Mouse (Mus musculus) kidney, adult 11 months (tissue): Measurements from ENCODE around the gene Epha6.

Experiments
- DNase-seq: peaks from one replicate; pipeline ENCODE4 v3.0.0; 2022

The Epha6 gene

DNA sequence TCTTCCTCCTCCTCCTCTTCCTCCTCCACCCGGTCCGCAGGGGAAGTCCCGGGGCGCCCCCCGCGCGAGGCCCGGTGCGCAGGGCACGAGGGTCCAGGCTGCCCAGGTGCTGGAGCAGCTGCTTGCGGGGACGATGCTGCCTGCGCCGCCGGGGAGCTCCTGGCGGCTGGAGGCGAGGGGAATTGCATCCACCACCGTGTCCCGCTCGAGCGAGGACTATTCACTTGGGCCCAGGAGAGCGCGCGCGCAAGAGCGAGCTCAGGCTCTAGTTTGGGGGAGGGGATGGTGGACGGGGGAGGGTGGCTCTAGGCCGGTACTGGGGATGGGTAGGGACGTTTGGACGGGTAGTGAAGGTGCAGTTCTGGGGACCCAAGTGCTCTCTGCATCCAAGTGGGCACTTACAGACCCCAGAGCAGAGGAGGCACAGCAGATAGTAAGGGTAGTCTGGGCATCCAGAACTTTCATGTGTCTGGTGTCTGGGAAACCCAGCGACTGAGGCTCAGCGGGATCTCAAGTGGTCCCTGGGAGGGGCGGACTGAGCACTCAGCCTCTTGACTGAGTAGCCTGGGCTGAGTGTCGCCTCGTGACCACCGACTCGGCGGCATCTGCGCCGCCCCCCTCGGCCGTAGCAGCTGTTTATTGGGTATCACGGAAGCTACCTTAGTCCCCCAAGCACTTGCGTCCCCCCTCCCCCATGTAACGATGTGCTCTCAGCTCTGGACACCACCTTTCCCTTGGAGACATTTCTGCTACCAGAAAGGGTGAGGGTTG is at the start of gene Epha6:
Gene Epha6, minus strand, starts transcription at position 471 of the 771 bp plus-strand sequence.
- no peak for DNase-seq

DNA sequence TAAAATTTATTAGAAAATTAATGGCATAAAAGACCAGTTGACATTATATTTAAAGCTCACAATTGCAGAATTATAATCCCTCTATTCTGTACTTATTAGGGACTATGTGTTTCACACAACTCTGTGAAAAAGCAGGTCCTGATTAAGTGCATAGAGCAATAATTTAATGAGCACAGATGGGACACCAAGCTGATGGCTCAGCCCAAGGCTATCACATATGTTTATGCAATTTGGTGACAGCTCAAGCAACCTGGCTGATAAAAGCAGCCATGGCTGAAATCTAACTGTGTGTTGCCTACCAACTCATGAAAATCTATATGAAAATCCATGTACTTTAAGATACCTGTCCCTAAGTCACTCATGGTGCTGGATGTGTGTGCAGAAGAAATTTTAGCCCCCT is 46.4 kb upstream of the Epha6 start:
- no peak for DNase-seq

DNA sequence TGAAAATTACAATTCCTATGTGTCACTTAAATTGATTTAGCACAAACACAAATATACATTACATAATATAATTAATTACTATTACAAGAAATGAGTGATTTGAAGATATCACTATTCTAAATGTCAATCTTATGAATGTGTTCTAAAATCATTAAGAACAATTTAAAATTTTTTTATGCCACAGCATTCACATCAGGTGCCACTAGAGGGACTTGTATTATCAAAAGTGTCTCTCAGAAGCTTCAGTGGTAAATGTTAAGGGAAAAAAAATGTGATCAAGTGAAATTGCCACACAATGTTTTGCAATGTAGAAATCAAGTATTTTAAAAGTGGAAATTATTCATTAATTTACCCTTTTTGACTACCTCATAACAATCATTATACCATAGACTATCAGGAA is 22.8 kb upstream of the Epha6 start:
- no peak for DNase-seq

DNA sequence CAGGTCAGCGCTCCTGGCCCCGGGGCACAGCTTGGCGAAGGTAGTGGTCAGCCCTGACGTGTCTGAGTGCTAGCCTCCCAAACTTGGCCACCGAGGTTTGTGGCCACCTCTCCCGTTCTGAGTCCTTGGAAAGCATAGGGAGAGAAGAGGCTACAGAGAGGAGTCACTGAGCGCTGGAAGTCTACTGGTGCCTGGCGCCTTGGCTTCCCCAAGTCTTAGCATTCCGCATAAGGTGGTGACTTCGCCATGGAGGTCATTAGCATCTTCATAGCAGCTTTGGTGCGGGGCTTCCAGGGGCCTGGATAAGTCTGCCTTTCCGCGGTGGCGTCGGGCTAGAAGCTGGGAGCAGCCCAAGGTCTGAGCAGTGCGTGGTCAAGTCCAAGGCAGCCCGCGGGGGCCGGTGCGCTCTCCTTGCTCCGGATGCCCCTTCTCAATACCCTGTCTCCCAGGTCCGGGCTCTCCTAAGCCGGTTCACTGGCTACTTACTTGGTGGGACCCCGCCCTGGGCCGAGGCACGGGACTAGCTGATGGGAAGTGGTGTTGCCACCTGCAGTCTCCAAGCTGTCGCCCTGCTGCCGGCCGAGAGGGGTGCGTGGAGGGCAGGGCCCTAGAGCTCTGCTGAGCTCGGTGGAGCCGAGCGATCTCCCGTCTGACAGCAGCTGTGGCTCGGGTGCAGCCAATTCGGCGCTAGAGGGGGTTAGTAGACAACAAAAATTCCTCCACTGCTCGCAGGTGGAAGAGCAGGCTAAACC is 677 bp upstream of the Epha6 start:
- no peak for DNase-seq

DNA sequence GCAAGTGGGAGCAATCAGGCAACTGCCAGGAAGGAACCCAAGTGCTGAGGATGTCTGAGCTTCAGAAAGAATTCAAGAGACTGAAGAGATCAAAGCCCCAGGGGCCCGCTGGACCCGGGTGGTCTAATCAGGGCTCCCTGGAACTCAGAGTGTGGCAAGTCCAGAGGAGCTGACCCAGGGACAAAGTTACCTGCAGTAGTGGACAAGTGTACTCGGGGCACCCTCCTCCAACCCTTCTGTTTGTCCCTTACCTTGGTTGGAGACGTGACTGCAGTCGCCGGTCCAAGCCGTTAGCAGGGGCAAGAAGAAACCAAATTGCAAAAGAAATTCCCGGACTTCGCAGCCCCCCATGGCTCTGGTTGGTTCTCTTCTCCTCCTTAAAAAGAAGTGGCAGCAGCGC is 718 bp downstream of the Epha6 start:
- DNase-seq = no peak

DNA sequence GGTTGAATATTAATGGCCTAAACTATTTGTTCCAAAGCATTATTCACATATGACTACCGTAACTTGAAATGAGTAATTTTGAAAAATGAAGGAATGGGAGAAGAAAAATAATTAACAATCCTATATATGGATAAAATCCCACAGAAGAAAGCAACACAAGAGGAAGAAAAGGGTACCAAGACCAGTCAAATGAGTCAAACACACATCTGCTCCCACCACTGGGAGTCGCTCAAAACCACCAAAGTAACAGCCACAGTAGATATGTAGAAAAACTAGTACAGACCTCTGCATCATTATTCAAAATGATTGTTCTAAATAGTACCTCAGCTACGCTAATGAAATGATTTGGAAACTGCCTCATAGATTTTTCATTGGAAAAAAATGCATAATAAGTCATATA is 20.0 kb downstream of the Epha6 start:
- no peak for DNase-seq

DNA sequence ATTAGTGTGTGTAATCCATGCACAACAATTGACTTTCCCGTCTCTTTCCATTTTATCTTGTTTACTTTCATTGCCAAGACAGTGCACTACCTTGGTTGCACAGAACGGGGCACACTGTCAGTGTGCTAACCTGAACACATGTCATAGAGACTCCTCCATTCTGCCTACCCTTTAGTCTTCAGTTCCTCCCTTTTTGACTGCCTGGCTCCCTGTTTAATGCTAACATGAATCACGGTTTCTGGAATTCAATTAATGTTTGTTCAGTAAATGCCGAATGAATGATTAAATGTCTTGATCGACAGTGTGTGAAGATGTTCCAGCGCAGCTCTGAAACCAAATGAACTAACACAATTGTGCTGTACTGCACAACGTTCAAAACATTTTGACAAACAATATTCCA is 20.6 kb downstream of the Epha6 start:
- DNase-seq = no peak

DNA sequence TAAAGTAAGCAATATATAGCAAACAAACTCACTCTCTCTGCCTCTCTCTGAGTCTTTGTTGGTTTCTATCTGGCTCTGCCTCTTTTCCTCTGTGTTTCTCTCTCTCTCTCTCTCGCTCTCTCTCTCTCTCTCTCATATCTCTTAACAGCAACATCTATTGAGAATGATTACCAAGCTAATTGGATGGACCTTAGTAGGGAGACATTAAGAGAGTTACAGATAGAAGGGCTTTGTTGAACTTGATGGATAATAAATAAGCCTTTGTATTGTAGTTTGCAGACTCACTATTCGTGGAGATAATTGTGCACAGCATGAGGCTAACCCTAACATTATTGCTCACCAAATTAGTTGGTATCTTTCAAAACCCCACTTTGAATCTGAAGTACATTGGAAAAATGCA is 34.8 kb downstream of the Epha6 start:
- no peak for DNase-seq

DNA sequence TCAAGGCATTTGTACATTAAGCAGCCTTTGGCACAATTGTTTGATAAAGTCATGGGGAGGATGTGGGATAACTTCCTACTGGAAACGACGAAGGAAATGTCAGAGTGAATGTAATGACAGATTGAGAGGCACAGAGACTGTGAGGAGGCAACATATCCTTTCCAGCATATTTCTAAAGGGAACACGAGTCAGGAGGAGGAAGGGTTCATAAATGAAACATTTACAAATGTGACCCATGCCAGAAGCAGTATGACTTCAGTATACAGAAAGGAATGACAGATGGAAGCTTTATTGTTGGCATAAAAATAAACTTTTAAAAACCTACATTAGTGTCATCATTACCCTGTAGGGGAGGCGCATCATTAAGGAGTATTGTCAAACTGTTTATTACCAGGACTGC is 60.9 kb downstream of the Epha6 start:
- DNase-seq = no peak

DNA sequence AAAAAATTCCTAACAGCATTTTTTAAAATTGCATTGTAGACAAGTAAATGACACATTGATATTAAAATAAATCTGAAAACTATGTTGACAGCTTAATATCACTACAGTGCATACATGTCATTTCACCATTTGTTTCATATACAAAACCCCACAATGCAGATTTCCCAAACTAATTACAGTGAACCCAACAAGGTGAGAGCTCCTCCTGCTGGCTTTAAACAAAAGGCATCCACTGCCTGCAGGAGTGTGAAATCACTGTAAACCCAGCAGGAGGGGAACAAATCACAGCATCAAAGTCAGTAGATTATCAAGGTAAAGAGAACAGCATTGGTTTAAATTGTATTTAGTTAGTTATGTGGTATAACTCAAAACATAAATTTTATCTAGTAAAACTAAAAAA is 67.1 kb downstream of the Epha6 start:
- DNase-seq = no peak

DNA sequence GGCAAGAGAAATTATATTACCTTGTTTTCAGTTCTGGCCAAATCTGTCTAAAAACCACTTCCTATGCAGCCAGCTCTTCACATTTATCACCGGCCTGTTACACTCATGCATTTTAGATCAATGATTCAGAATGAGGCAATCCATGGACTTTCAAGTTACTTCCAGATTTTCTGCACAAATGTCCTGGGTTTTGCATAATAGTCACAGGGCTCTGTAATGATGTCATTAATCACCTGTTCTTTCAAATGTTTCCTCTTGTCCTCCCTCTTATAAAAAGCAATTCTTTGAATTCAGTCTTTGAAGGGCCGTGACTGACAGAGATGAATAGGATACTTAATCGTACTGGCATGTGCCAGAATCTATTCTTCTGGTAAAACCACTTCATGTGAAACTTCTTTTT is 95.6 kb downstream of the Epha6 start:
- DNase-seq = no peak

DNA sequence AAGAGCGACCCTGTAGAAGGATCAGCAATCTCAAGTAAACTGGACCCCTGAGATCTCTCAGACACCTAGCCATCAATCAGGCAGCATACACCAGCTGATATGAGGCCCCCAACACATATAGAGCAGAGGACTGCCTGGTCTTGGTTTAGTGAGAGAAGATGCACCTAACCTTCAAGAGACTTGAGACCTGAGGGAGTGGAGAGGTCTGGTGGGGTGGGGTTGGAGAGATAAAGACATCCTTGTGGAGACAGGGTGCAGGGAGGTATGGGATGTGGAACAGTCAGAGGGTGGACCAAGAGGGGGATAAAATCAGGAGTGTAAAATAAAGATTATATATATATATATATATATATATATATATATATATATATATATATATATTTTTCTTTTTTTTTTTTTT is 105.8 kb downstream of the Epha6 start:
- DNase-seq = no peak

DNA sequence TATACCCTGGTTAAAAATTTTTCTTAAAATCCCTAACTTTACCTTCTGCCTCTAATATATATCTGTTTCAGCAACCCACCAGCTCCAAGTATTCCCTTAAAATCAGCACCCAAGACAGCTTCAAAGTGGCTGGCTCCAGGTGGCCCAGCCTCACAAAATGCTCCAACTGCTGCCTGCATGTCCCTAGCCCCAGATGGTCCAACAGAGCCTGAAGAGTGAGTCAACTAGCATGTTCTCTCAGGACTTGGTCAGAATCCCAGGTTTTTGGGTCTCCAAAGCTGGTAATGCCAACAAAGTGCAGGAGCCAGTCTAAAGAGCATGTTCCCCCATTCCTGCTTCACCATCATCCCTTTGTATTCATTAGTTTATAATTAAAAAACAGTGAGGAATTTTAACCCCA is 129.6 kb downstream of the Epha6 start:
- DNase-seq = no peak

DNA sequence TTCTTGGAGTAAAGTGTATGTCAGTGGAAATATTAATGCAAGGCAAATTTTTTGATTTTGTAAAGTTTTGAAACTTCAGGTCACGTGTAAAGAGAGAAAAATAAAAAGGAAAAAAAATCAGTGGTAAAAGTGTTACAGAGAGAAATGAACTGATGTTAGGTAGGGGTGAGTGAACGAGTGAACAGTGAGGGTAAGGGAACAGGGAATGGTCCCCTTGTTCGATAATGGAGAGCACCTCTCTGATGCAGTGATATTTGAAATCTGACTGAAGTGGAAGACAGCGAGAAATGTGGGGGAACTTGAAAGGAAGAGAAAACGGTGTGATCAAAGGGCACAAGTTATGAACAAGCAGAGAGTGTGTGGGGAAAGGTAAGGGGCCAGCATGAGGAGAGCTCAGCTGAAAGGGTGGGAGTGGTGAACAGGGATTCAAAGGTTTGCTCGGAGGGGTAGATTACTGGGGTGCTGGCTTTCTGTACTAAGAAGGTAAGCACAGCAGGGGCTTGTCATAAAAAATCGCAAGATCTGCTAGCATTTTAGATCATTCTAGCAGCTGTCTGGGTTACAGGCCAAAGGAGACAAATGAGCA is 137.0 kb downstream of the Epha6 start:
- DNase-seq = no peak

DNA sequence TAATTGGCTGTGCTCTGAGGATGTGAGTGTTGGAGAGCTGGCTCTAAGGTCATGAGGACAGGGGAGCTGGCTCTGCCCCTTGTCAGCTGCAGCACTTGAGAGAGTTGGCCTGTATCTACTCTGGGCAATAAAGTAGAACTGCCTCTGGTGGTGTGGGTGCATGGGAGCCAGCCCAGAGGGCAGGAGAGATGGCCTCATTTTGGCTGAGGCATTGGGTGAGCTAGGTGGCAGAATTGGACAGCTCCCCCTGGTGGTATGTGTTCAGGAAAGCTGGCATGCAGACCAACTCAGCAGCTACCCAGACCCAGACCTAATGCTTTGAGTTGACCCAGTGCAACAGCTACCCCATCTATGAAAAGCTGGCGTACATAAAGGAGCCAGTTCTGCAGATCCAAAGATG is 170.0 kb downstream of the Epha6 start:
- DNase-seq = no peak

DNA sequence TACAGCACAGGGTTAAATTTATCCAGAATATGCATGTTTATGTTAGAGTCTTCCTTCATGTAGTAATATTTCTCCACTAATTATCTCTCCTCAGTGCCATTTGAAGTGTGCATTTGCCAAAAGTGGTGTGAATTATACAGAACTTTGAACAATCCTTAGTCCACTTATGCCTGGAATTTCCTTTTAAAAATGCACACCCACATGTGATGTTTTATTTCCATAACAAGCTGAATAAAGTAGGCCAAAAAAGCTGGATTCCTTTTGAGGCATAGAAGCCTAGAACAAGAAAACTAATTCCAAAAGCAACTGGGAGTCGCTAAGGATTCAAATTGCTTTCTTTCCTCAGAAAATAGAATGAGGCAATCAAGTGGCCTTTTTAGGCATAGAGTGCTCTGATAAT is 171.1 kb downstream of the Epha6 start:
- no peak for DNase-seq

DNA sequence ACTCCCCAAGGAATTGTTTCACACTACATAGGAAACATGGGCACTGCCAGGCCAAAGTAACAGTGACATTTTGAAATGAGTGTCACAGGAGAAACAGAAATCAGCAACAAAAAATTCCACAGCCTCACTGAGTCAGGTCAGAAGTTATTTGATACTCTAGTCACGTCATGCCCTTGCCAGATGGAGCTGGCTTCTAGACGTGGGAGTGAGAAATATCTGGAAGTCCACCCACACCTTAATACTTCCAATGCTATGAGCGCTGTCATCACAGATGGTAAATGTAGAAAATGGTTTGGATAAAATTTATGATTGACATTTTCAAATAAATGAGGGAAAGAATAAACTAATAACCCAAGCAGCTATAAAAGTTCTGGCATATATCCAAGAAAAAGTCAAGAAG is 210.0 kb downstream of the Epha6 start:
- DNase-seq = no peak

DNA sequence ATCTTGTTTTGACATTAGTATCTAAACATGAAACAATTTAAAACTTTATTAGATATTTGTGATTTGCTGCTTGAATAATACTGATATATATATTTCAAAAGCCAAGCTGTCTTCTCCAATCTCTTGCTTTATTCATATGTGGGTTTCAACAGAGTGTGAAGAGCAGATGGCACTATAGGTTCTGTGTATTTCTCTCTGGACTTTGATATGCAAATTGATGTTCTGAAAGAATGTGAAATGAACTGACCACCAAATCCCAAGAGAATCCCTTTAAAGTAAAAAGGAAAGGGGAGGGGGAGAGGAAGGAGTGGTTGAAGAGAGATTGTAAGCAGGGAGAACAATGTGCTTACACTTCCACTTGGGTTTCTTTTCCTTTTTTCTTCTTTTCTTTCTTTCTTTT is 212.4 kb downstream of the Epha6 start:
- no peak for DNase-seq

DNA sequence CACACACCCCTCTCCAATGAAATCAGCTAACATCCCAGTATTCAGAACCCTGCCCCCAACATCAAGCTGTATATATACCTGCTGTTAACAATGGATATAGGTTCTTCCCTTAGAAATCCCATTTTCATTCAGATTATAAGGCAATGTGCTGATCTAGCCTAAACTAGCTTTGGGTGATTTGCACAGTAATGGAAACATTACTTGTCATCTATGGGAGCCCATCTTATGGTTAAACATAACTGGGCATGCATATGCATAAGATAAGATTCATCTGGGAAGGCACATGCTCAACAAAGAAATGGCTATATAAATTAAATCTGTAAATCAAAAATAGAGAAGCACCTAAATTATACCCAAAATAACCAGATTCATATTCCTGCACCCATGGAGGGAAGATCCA is 230.2 kb downstream of the Epha6 start:
- DNase-seq = no peak

DNA sequence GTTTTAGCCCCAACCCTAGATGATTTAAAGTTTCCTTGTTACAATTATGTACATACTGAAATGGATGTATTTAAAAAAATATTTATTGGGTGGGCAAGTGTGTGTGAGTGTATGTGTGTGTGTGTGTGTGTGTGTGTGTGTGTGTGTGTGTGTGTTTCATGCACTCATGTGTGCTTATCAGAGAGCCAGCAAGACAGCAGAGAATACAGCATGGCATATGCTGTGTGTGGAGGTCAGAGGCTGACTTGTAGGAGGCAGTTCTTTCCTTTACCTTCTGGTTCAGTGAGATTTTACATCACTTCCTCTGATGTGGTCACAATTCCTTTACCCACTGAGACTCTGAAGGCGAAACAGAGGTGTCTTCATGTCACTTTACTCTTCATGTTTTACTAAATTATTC is 321.4 kb downstream of the Epha6 start:
- DNase-seq = no peak

DNA sequence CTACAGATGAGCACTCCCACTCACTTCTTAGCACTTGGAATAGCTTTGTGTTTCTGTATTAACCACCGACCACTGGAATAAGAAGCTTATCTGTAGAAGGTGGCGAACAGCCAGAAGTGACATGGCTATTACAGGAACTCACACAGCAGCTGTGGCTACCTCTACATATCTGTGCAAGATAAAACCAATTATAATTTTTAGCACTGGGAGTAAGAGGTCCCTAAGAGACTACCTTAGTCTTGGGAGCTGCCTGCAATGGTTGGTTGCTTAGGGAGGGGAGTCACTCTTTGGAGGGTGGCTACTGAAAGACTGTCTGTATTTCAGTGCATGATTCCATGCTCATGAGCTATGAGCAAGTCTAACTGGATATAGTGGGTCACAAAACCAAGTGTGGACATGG is 331.2 kb downstream of the Epha6 start:
- no peak for DNase-seq

DNA sequence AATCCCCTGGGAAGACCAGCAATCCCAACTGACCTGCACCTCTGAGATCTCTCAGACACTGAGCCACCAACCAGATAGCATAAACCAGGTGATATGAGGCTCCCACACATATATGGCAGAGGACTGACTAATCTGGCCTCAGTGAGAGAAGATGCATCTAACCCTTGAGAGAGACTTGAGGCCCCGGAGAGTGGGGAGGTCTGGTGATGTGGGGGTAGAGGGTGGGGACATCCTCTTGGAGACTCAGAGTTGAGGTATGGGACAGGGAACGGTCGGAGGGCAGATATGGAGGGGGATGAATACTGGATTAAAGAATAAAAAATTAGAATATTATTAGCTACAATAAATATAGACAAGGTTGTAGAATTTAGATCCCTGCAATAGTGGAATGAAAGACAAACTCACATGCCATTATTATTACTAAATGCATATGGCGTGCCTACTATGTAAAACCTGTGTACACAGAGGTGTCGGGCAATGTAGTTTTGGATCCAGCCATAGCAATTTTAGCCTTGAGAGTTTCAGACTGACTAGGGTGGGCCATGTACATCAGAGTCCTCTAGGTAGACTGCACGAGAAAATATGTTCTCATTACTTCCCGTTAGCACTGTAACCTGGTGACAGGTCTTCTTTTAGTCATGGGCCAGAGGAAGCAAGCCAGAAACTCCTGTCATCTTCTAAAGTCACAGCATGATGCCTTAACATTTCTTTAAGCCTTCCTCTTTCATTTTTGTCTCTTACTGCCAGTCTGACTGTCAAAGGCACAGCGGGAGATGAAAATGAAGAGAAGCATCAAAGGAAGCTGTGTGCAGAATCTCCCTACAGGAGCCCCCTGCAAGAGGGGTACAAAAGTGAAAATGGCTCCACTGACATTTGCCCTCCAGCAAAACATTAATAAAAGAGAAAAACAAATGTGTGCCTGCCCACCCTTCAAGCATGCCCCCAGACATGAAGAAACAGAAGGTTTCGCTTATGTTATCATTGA is 338.7 kb downstream of the Epha6 start:
- DNase-seq = no peak
